Mouse (Mus musculus) ES-E14 (cell line): ENCODE data around the gene Emx1.

Experiments used
- HCFC1 ChIP-seq: IDR thresholded peaks from 2 replicates; pipeline ENCODE4 v1.6.1; 2012; ENCODE audit warnings: low read length, inconsistent platforms, borderline replicate concordance; ENCODE audit not compliant: insufficient read depth
- MAFK ChIP-seq: IDR thresholded peaks from 2 replicates; pipeline ENCODE4 v1.6.1; 2014; ENCODE audit warnings: mild to moderate bottlenecking, low read depth, low read length, inconsistent platforms; ENCODE audit not compliant: insufficient read depth
- ZNF384 ChIP-seq: IDR thresholded peaks from 2 replicates; pipeline ENCODE4 v1.6.1; 2012; ENCODE audit warnings: low read depth, low read length, inconsistent platforms

DNA sequence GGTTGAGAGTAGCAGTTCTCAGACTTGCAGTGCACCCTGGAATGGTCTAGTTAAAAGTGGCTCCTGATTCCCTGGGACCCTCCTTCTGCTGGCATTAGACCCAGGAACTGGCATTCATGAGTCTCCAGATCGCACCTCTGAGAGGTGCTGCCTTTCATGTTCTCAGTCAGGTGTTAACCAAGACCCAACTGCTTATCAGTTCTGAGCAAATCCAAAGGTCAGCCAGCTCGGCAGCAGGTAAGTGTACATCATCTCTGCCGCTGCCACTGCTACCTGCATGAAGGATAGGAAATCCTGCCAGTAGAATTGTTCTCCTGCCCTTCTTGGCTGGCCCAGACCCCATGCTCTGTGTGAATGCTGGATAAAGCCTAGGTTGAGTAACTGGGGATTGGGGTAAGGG lies 43.5 kb downstream of the Emx1 start:
- TF ChIP-seq HCFC1: no peak
- TF ChIP-seq MAFK: no peak
- no peak for TF ChIP-seq ZNF384
